Mouse (Mus musculus): ENCODE results near the gene Notum. TPM values are rescaled to one million over a fixed set of nuclear protein-coding genes. Genes with fewer than 3 reads are reported as not detected.

Gene Notum
- total and polyA plus RNA-seq, 3 experiments, result 0.23 to 0.35 TPM; not detected in 1

- DNase-seq, result no peak
- H3K27me3 ChIP-seq (ENCODE audit: control insufficient read depth, insufficient read depth, low read length), result no peaks in the 10 kb centered on the region
- no peak overlapping the region for H3K4me3 ChIP-seq
- 89% methylated on average over 8 of the region's 8 CpGs for WGBS
- no peaks in the 10 kb centered on the region for H3K79me2 ChIP-seq (replicated peaks; ENCODE audit: control insufficient read depth, insufficient read depth, low read length)
- intact Hi-C loops (cut with DNase I), result no loop called here
- peaks cover 2% of the 10 kb centered on the region; the same call in 1 of the 2 replicates for H3K4me1 ChIP-seq (ENCODE audit: control insufficient read depth, insufficient read depth, low read length)
- no peak for TF ChIP-seq CTCF (IDR thresholded peaks at IDR 0.05)
- TF ChIP-seq POLR2A (IDR thresholded peaks at IDR 0.05; ENCODE audit: insufficient read depth, low read depth, low read length), result no peak
- TF ChIP-seq EP300 (IDR thresholded peaks at IDR 0.05; ENCODE audit: insufficient read depth, low read depth, low read length), result no peak
- H3K27ac ChIP-seq, result no peak overlapping the region
- no peak overlapping the region for H3K9ac ChIP-seq (ENCODE audit: low read depth, low read length)
- no peaks in the 10 kb centered on the region for H3K36me3 ChIP-seq (ENCODE audit: control insufficient read depth, insufficient read depth, low read length)
Measured at GRCm38 (mm10) chr11:120641869-120642268, 19.1 kb downstream of the Notum start.

GRCm38 (mm10) chr11:120641255-120641654 lies 19.7 kb downstream of the Notum start:
- no peak overlapping the region for H3K4me3 ChIP-seq
- no peak overlapping the region for H3K27ac ChIP-seq
- no peak for DNase-seq
- H3K79me2 ChIP-seq (replicated peaks; ENCODE audit: control insufficient read depth, insufficient read depth, low read length), result no peaks in the 10 kb centered on the region
- no peak for TF ChIP-seq EP300 (IDR thresholded peaks at IDR 0.05; ENCODE audit: insufficient read depth, low read depth, low read length)
- no peak for TF ChIP-seq POLR2A (IDR thresholded peaks at IDR 0.05; ENCODE audit: insufficient read depth, low read depth, low read length)
- TF ChIP-seq CTCF (IDR thresholded peaks at IDR 0.05), result no peak
- no peaks in the 10 kb centered on the region for H3K36me3 ChIP-seq (ENCODE audit: control insufficient read depth, insufficient read depth, low read length)
- intact Hi-C loops (cut with DNase I), result no loop called here
- WGBS, result 74% methylated on average over 9 of the region's 9 CpGs
- H3K9ac ChIP-seq (ENCODE audit: low read depth, low read length), result no peak overlapping the region
- H3K27me3 ChIP-seq (ENCODE audit: control insufficient read depth, insufficient read depth, low read length), result no peaks in the 10 kb centered on the region
- peaks cover 2% of the 10 kb centered on the region; the same call in 1 of the 2 replicates for H3K4me1 ChIP-seq (ENCODE audit: control insufficient read depth, insufficient read depth, low read length)

GRCm38 (mm10) chr11:120634810-120635209 lies 26.2 kb downstream of the Notum start:
- intact Hi-C loops (cut with DNase I), result loop anchor here (5.0 kb wide), 1 partner anchor 37 kb away; the partner anchor contains the start of gene Aspscr1
- no peak for TF ChIP-seq POLR2A (IDR thresholded peaks at IDR 0.05; ENCODE audit: insufficient read depth, low read depth, low read length)
- no peak for TF ChIP-seq CTCF (IDR thresholded peaks at IDR 0.05)
- no peak for TF ChIP-seq EP300 (IDR thresholded peaks at IDR 0.05; ENCODE audit: insufficient read depth, low read depth, low read length)
- no peak for DNase-seq
- H3K27me3 ChIP-seq (ENCODE audit: control insufficient read depth, insufficient read depth, low read length), result no peaks in the 10 kb centered on the region
- H3K9ac ChIP-seq (ENCODE audit: low read depth, low read length), result no peak overlapping the region
- WGBS, result 81% methylated on average over 5 of the region's 5 CpGs
- no peak overlapping the region for H3K27ac ChIP-seq
- H3K79me2 ChIP-seq (replicated peaks; ENCODE audit: control insufficient read depth, insufficient read depth, low read length), result no peaks in the 10 kb centered on the region
- H3K4me3 ChIP-seq, result no peak overlapping the region
- peaks cover 18% of the 10 kb centered on the region for H3K4me1 ChIP-seq (ENCODE audit: control insufficient read depth, insufficient read depth, low read length)
- H3K36me3 ChIP-seq (ENCODE audit: control insufficient read depth, insufficient read depth, low read length), result no peaks in the 10 kb centered on the region

GRCm38 (mm10) chr11:120633520-120634343 lies 27.2 kb downstream of the Notum start, which contains the start of gene Mafg:
TSS of gene Mafg (minus strand) at chr11:120633600.
- Histone ChIP-seq H3K27me3 (ENCODE audit: control insufficient read depth, insufficient read depth, low read length) (no peaks in the 10 kb centered on the region), H3K9ac (ENCODE audit: low read depth, low read length) (peak within 1 kb of the TSS; percentile 85), H3K4me3 (peak within 1 kb of the TSS; percentile 89), H3K27ac (peak within 1 kb of the TSS; percentile 95), H3K36me3 (ENCODE audit: control insufficient read depth, insufficient read depth, low read length) (no peaks in the 10 kb centered on the region), H3K79me2 (replicated peaks; ENCODE audit: control insufficient read depth, insufficient read depth, low read length) (0 out of 2 replicates have a peak, but pooled peaks cover 2% of the 10 kb centered on the region), H3K4me1 (ENCODE audit: control insufficient read depth, insufficient read depth, low read length) (peaks cover 22% of the 10 kb centered on the region)
- TF ChIP-seq POLR2A (IDR thresholded peaks at IDR 0.05; ENCODE audit: insufficient read depth, low read depth, low read length) (peak; percentile 42; the same call in 1 of the 2 replicates), EP300 (IDR thresholded peaks at IDR 0.05; ENCODE audit: insufficient read depth, low read depth, low read length) (no peak)
- intact Hi-C loops (cut with DNase I), result loop anchor here (5.0 kb wide), 1 partner anchor 39 kb away; the partner anchor contains the start of gene Aspscr1
- DNase-seq, result peak; percentile 93 to 95
- 11% methylated on average over 58 of the region's 58 CpGs for WGBS

- Histone ChIP-seq H3K27me3 (ENCODE audit: control insufficient read depth, insufficient read depth, low read length) (no peaks in the 10 kb centered on the region), H3K27ac (peak overlapping the region; percentile 95), H3K36me3 (ENCODE audit: control insufficient read depth, insufficient read depth, low read length) (no peaks in the 10 kb centered on the region), H3K9ac (ENCODE audit: low read depth, low read length) (peak overlapping the region; percentile 85), H3K79me2 (replicated peaks; ENCODE audit: control insufficient read depth, insufficient read depth, low read length) (0 out of 2 replicates have a peak, but pooled peaks cover 2% of the 10 kb centered on the region), H3K4me1 (ENCODE audit: control insufficient read depth, insufficient read depth, low read length) (peaks cover 22% of the 10 kb centered on the region), H3K4me3 (peak overlapping the region; percentile 89)
- intact Hi-C loops (cut with DNase I), result loop anchor here (5.0 kb wide), 1 partner anchor 39 kb away; the partner anchor contains the start of gene Aspscr1
- peak; percentile 81 to 86 for DNase-seq
- TF ChIP-seq CTCF (IDR thresholded peaks at IDR 0.05), result peak; percentile 30; the same call in 1 of the 2 replicates
- no peak for TF ChIP-seq EP300 (IDR thresholded peaks at IDR 0.05; ENCODE audit: insufficient read depth, low read depth, low read length)
- under 1% methylated on average over 115 of the region's 116 CpGs for WGBS
Measured at GRCm38 (mm10) chr11:120632559-120633519, 28.1 kb downstream of the Notum start.

Data from heart, adult 2 months (tissue).